Mouse (Mus musculus): ENCODE results near the gene Fam102a. TPM values are rescaled to one million over a fixed set of nuclear protein-coding genes. Genes with fewer than 3 reads are reported as not detected.
A peak's percentile ranks its signal among the peaks of the same experiment; 100 is the strongest.

Gene Fam102a
- polyA plus RNA-seq, 1 experiment from 2014 or later, result 11.4 TPM

GRCm38 (mm10) chr2:32547964-32548739 is 13.0 kb downstream of the Fam102a start:
- H3K27me3 ChIP-seq (ENCODE audit: control insufficient read depth, insufficient read depth, low read length), result no peaks in the 10 kb centered on the region
- peak overlapping the region; percentile 26; the same call in 1 of the 2 replicates for H3K27ac ChIP-seq (ENCODE audit: low read length)
- ATAC-seq (ENCODE audit: insufficient read depth, low FRiP score), result peak; percentile 11; the same call in 1 of the 2 replicates
- WGBS, result 87% methylated on average over 7 of the region's 7 CpGs
- peaks cover 43% of the 10 kb centered on the region for H3K4me1 ChIP-seq (ENCODE audit: control insufficient read depth, insufficient read depth, low read length)
- H3K36me3 ChIP-seq (ENCODE audit: control insufficient read depth, insufficient read depth, low read length), result no peaks in the 10 kb centered on the region
- H3K4me3 ChIP-seq (replicated peaks; ENCODE audit: low read length), result no peak overlapping the region
- no peak overlapping the region for H3K4me2 ChIP-seq (ENCODE audit: low read depth, low read length)
- H3K9ac ChIP-seq (ENCODE audit: low read length), result no peak overlapping the region
- H3K9me3 ChIP-seq (replicated peaks; ENCODE audit: control insufficient read depth, low read length), result no peaks in the 10 kb centered on the region

- no peak overlapping the region for H3K4me3 ChIP-seq (replicated peaks; ENCODE audit: low read length)
- H3K36me3 ChIP-seq (ENCODE audit: control insufficient read depth, insufficient read depth, low read length), result no peaks in the 10 kb centered on the region
- H3K4me1 ChIP-seq (ENCODE audit: control insufficient read depth, insufficient read depth, low read length), result peaks cover 41% of the 10 kb centered on the region
- peak overlapping the region; percentile 43; the same call in 1 of the 2 replicates for H3K9ac ChIP-seq (ENCODE audit: low read length)
- no peak overlapping the region for H3K4me2 ChIP-seq (ENCODE audit: low read depth, low read length)
- no peaks in the 10 kb centered on the region for H3K27me3 ChIP-seq (ENCODE audit: control insufficient read depth, insufficient read depth, low read length)
- WGBS, result 70% methylated on average over 9 of the region's 9 CpGs
- ATAC-seq (ENCODE audit: insufficient read depth, low FRiP score), result no peak
- peak overlapping the region; percentile 81 for H3K27ac ChIP-seq (ENCODE audit: low read length)
- H3K9me3 ChIP-seq (replicated peaks; ENCODE audit: control insufficient read depth, low read length), result no peaks in the 10 kb centered on the region
Measured at GRCm38 (mm10) chr2:32549171-32549570, 14.0 kb downstream of the Fam102a start.

GRCm38 (mm10) chr2:32549764-32550163 is 14.6 kb downstream of the Fam102a start:
- 37% methylated on average over 6 of the region's 6 CpGs for WGBS
- peaks cover 41% of the 10 kb centered on the region for H3K4me1 ChIP-seq (ENCODE audit: control insufficient read depth, insufficient read depth, low read length)
- no peaks in the 10 kb centered on the region for H3K36me3 ChIP-seq (ENCODE audit: control insufficient read depth, insufficient read depth, low read length)
- no peaks in the 10 kb centered on the region for H3K9me3 ChIP-seq (replicated peaks; ENCODE audit: control insufficient read depth, low read length)
- no peaks in the 10 kb centered on the region for H3K27me3 ChIP-seq (ENCODE audit: control insufficient read depth, insufficient read depth, low read length)
- H3K27ac ChIP-seq (ENCODE audit: low read length), result peak overlapping the region; percentile 81
- H3K9ac ChIP-seq (ENCODE audit: low read length), result peak overlapping the region; percentile 43; the same call in 1 of the 2 replicates
- H3K4me3 ChIP-seq (replicated peaks; ENCODE audit: low read length), result no peak overlapping the region
- ATAC-seq (ENCODE audit: insufficient read depth, low FRiP score), result peak; percentile 48; the same call in 1 of the 2 replicates
- H3K4me2 ChIP-seq (ENCODE audit: low read depth, low read length), result peak overlapping the region; percentile 11; the same call in 1 of the 2 replicates

DNA sequence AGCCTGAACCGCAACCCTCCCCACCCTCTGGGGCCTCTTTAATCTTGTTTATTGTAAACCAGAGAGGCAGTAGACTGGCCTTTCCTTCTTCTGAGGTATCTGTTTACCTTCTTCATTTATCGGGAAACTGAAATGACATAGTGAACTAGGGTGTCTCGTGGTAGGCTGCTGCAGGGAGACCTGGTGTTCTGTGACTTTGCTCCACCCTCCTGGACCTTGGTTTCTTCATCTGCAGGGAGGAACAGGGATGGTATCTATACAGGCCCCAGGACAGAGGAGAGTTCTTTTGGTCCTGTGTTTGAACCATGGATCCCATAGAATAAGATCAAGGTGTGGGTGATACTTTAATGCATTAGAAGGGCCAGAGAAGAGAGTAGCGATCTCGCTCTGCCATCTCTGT is 16.1 kb downstream of the Fam102a start:
- Histone ChIP-seq H3K36me3 (ENCODE audit: control insufficient read depth, insufficient read depth, low read length) (no peaks in the 10 kb centered on the region), H3K4me1 (ENCODE audit: control insufficient read depth, insufficient read depth, low read length) (peaks cover 49% of the 10 kb centered on the region), H3K27ac (ENCODE audit: low read length) (no peak overlapping the region), H3K27me3 (ENCODE audit: control insufficient read depth, insufficient read depth, low read length) (no peaks in the 10 kb centered on the region), H3K4me3 (replicated peaks; ENCODE audit: low read length) (no peak overlapping the region), H3K9me3 (replicated peaks; ENCODE audit: control insufficient read depth, low read length) (no peaks in the 10 kb centered on the region), H3K4me2 (ENCODE audit: low read depth, low read length) (no peak overlapping the region), H3K9ac (ENCODE audit: low read length) (peak overlapping the region; percentile 32; the same call in 1 of the 2 replicates)
- WGBS, result 66% methylated on average over 5 of the region's 5 CpGs
- no peak for ATAC-seq (ENCODE audit: insufficient read depth, low FRiP score)

- ATAC-seq (ENCODE audit: insufficient read depth, low FRiP score), result no peak
Measured at GRCm38 (mm10) chr2:32553592-32554148, 18.5 kb downstream of the Fam102a start.

GRCm38 (mm10) chr2:32555484-32555883 is 20.4 kb downstream of the Fam102a start:
- Histone ChIP-seq H3K9me3 (replicated peaks; ENCODE audit: control insufficient read depth, low read length) (no peaks in the 10 kb centered on the region), H3K36me3 (ENCODE audit: control insufficient read depth, insufficient read depth, low read length) (no peaks in the 10 kb centered on the region), H3K27me3 (ENCODE audit: control insufficient read depth, insufficient read depth, low read length) (no peaks in the 10 kb centered on the region), H3K27ac (ENCODE audit: low read length) (peak overlapping the region; percentile 46; the same call in 1 of the 2 replicates), H3K4me3 (replicated peaks; ENCODE audit: low read length) (no peak overlapping the region), H3K4me2 (ENCODE audit: low read depth, low read length) (no peak overlapping the region), H3K4me1 (ENCODE audit: control insufficient read depth, insufficient read depth, low read length) (peaks cover 21% of the 10 kb centered on the region), H3K9ac (ENCODE audit: low read length) (peak overlapping the region; percentile 44)
- peak; percentile 33; the same call in 1 of the 2 replicates for ATAC-seq (ENCODE audit: insufficient read depth, low FRiP score)
- 62% methylated on average over 4 of the region's 4 CpGs for WGBS

More at GRCm38 (mm10) chr2:32553592-32554148, 18.5 kb downstream of the Fam102a start:
- Histone ChIP-seq H3K9ac (ENCODE audit: low read length) (no peak overlapping the region), H3K4me1 (ENCODE audit: control insufficient read depth, insufficient read depth, low read length) (peaks cover 39% of the 10 kb centered on the region), H3K27ac (ENCODE audit: low read length) (no peak overlapping the region), H3K4me2 (ENCODE audit: low read depth, low read length) (no peak overlapping the region), H3K27me3 (ENCODE audit: control insufficient read depth, insufficient read depth, low read length) (no peaks in the 10 kb centered on the region), H3K4me3 (replicated peaks; ENCODE audit: low read length) (no peak overlapping the region), H3K36me3 (ENCODE audit: control insufficient read depth, insufficient read depth, low read length) (no peaks in the 10 kb centered on the region), H3K9me3 (replicated peaks; ENCODE audit: control insufficient read depth, low read length) (no peaks in the 10 kb centered on the region)
- WGBS, result 73% methylated on average over 7 of the region's 7 CpGs

DNA sequence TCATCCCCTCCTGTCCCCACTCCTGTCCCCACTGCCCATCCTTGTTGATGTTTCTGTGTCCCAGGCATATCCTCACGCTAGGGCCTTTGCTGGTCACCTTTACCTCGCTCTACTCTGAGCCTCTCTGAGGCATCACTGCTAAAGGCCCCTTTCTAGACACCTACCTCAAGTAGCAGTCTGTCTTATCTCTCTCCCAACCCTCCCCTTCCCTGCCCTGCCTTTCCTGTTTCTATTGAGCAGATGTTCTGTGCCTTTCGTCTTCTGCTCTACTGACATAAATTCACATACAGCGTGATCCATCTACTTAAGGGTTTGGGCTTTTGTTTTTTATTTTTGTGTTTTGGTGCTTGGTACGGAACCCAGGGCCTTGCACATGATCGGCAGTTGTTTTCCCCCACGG is 20.9 kb downstream of the Fam102a start:
- no peak overlapping the region for H3K4me3 ChIP-seq (replicated peaks; ENCODE audit: low read length)
- H3K9me3 ChIP-seq (replicated peaks; ENCODE audit: control insufficient read depth, low read length), result no peaks in the 10 kb centered on the region
- H3K36me3 ChIP-seq (ENCODE audit: control insufficient read depth, insufficient read depth, low read length), result no peaks in the 10 kb centered on the region
- H3K9ac ChIP-seq (ENCODE audit: low read length), result peak overlapping the region; percentile 44; the same call in 1 of the 2 replicates
- peaks cover 16% of the 10 kb centered on the region for H3K4me1 ChIP-seq (ENCODE audit: control insufficient read depth, insufficient read depth, low read length)
- H3K27me3 ChIP-seq (ENCODE audit: control insufficient read depth, insufficient read depth, low read length), result no peaks in the 10 kb centered on the region
- no peak overlapping the region for H3K4me2 ChIP-seq (ENCODE audit: low read depth, low read length)
- 75% methylated on average over 7 of the region's 7 CpGs for WGBS
- ATAC-seq (ENCODE audit: insufficient read depth, low FRiP score), result no peak
- H3K27ac ChIP-seq (ENCODE audit: low read length), result peak overlapping the region; percentile 46; the same call in 1 of the 2 replicates

DNA sequence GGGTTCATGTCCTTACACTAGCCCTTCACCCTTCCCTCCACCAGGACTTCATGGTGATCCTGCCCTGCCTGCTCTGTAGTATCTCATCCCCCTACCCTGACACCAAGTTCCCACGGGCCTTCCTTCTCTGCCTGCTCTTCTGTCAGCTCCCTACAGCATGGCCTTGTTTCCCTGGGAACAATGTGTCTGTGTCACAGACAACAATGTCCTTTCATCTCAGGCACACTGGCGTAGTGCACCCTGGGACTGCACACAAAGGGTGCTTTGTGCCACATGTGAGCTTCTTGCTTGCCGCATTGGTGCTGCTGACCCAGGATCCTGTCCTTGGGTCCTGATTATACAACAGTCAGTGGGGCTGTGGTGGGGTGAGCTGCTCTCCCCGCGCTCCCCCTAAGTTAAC is 24.4 kb downstream of the Fam102a start:
- Histone ChIP-seq H3K27ac (ENCODE audit: low read length) (no peak overlapping the region), H3K27me3 (ENCODE audit: control insufficient read depth, insufficient read depth, low read length) (no peaks in the 10 kb centered on the region), H3K4me3 (replicated peaks; ENCODE audit: low read length) (no peak overlapping the region), H3K9ac (ENCODE audit: low read length) (no peak overlapping the region), H3K4me2 (ENCODE audit: low read depth, low read length) (no peak overlapping the region), H3K4me1 (ENCODE audit: control insufficient read depth, insufficient read depth, low read length) (peaks cover 12% of the 10 kb centered on the region; the same call in 1 of the 2 replicates), H3K9me3 (replicated peaks; ENCODE audit: control insufficient read depth, low read length) (no peaks in the 10 kb centered on the region), H3K36me3 (ENCODE audit: control insufficient read depth, insufficient read depth, low read length) (peaks cover 8% of the 10 kb centered on the region; the same call in 1 of the 2 replicates)
- ATAC-seq (ENCODE audit: insufficient read depth, low FRiP score), result peak; percentile 58; the same call in 1 of the 2 replicates
- 61% methylated on average over 5 of the region's 5 CpGs for WGBS

DNA sequence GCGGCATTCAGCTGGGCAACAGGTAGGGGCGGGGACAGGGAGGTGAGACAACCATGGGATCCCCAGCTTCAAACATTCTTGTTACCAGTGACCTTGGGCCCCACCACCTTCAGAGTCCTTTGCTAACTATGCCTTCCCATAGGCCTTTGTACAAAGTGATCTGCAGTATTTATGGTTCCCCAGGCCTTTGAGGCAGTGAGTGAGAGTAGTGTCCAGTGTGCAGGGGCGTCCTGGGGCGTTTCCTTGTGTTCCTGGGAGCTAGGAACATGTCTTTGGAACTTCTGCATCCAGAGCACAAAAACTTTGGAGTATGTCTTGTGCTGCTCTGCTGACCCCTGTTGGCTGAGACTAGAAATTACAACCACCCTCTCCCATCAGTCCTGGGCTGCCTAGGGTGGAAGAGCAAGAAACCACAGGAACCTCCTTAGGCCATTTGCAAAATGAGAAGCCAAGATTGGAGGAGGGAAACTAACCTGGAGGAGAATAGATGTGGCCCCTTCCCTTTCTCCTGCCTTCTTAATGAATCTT is 31.5 kb downstream of the Fam102a start:
- no peaks in the 10 kb centered on the region for H3K9me3 ChIP-seq (replicated peaks; ENCODE audit: control insufficient read depth, low read length)
- H3K4me2 ChIP-seq (ENCODE audit: low read depth, low read length), result no peak overlapping the region
- no peak for ATAC-seq (ENCODE audit: insufficient read depth, low FRiP score)
- no peak overlapping the region; the same call in 1 of the 2 replicates for H3K27ac ChIP-seq (ENCODE audit: low read length)
- H3K9ac ChIP-seq (ENCODE audit: low read length), result no peak overlapping the region
- H3K36me3 ChIP-seq (ENCODE audit: control insufficient read depth, insufficient read depth, low read length), result peaks cover 16% of the 10 kb centered on the region; the same call in 1 of the 2 replicates
- H3K4me3 ChIP-seq (replicated peaks; ENCODE audit: low read length), result no peak overlapping the region
- no peaks in the 10 kb centered on the region for H3K27me3 ChIP-seq (ENCODE audit: control insufficient read depth, insufficient read depth, low read length)
- 34% methylated on average over 4 of the region's 4 CpGs for WGBS
- peaks cover 3% of the 10 kb centered on the region for H3K4me1 ChIP-seq (ENCODE audit: control insufficient read depth, insufficient read depth, low read length)

Measured in stomach, embryonic 16.5 days (tissue).